Mouse (Mus musculus) erythroblast, embryonic 14.5 days (primary cell): ENCODE results near the gene Gja4. TPM values are rescaled to one million over a fixed set of nuclear protein-coding genes. Genes with fewer than 3 reads are reported as not detected.

Experiments used
- H3K27me3 ChIP-seq: 2 replicates; pipeline ENCODE4 v1.6.1; 2012; ENCODE audit warnings: inconsistent platforms; ENCODE audit not compliant: control insufficient read depth
- H3K36me3 ChIP-seq: 2 replicates; pipeline ENCODE4 v1.6.1; 2012; ENCODE audit warnings: mild to moderate bottlenecking, inconsistent platforms; ENCODE audit not compliant: control insufficient read depth
- H3K4me1 ChIP-seq: 2 replicates; pipeline ENCODE4 v1.6.1; 2012; ENCODE audit warnings: inconsistent platforms; ENCODE audit not compliant: control insufficient read depth
- H3K4me3 ChIP-seq: replicated peaks from 2 replicates; pipeline ENCODE3; 2012; ENCODE audit warnings: moderate library complexity, mild to moderate bottlenecking, inconsistent platforms
- H3K9me3 ChIP-seq: 2 replicates; pipeline ENCODE4 v1.6.1; 2012; ENCODE audit warnings: low read length, inconsistent platforms, mixed read lengths; ENCODE audit not compliant: control insufficient read depth
- GATA1 ChIP-seq: IDR thresholded peaks from 2 replicates; pipeline ENCODE4 v1.6.1; 2012; ENCODE audit warnings: low read length, inconsistent platforms, mixed read lengths
- TAL1 ChIP-seq: IDR thresholded peaks from 3 replicates; pipeline ENCODE4 v1.6.1; 2012; ENCODE audit warnings: low read length, inconsistent platforms, mixed read lengths
- polyA plus RNA-seq: library from polyadenylated mRNA; stranded (reverse); fragments of >175 nt; gene quantifications from 2 replicates; pipeline ENCODE4 v1.2.3, GENCODE M21; 2012

Gja4 gene
- polyA plus RNA-seq, 1 experiment: not detected

DNA sequence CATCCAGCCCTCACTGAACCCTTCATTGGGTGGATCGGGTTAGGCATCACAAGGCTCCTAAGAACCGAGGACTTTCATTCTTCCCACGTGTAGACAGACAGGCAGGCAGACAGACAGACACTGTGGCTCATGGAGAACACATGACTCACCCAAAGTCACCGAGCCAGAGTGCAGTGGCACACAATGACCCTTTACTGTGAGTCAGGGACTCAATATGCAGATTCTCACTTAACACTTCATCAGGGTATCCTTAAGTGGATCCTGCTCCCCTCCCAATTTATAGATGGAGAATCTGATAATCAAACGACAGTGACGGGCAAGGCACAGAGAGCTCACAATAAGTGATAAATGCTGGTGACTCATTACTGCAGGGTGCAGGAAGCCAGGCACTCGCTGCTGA lies 13.4 kb upstream of the Gja4 start:
- no peak for TF ChIP-seq TAL1
- no peak for TF ChIP-seq GATA1
- H3K4me1 ChIP-seq: no peaks in the 10 kb centered on the region
- no peaks in the 10 kb centered on the region for H3K36me3 ChIP-seq
- no peak overlapping the region for H3K4me3 ChIP-seq
- no peaks in the 10 kb centered on the region for H3K9me3 ChIP-seq
- peaks cover 42% of the 10 kb centered on the region for H3K27me3 ChIP-seq

- Histone ChIP-seq H3K27me3 (peaks cover 24% of the 10 kb centered on the region), H3K9me3 (no peaks in the 10 kb centered on the region), H3K4me1 (no peaks in the 10 kb centered on the region), H3K4me3 (no peak overlapping the region), H3K36me3 (no peaks in the 10 kb centered on the region)
- TF ChIP-seq TAL1 (no peak), GATA1 (no peak)
These were observed 11.4 kb upstream of the Gja4 start for GRCm38 (mm10) chr4:127325276-127325675.

DNA sequence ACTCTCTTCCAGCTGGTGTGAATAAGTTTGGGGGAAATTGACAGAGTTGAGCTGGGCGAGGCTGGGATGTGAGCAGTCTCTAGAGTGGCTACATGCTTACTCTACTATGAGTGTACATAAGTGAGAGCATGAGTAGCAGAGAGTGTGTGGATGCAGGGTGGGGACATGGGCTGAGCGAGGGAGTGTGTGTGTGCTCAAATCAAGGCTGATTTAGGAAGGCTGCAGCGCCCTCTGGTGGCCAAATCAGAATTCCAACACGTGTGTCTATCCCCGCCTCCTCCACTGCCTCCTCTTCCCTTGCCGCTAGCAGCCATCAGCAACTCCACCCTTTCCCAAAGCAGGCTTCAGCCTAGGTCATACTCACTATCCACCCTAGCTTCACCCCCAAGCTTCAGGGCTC lies 10.9 kb upstream of the Gja4 start:
- Histone ChIP-seq H3K4me3 (no peak overlapping the region), H3K36me3 (no peaks in the 10 kb centered on the region), H3K27me3 (peaks cover 18% of the 10 kb centered on the region), H3K9me3 (no peaks in the 10 kb centered on the region), H3K4me1 (no peaks in the 10 kb centered on the region)
- TF ChIP-seq GATA1 (no peak), TAL1 (no peak)

DNA sequence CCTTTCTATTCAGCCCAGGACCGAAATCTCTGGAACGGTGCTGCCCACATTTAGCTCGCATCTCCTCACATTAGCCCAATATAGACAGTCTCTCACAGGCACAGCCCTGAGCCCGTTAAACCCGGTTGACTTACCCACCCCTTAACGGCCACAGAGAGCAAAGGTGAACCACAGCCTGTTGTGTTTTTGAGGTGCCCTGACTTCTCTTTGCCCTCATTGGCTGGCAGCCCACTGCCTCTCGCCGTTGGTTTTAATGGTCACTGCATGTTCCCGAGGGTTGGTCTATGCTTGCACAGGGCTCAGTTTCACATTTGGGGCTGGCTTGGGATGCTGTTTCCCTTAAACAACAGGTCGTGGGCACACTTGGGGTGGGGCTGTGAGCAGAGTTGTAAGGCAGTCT lies 10.5 kb upstream of the Gja4 start:
- Histone ChIP-seq H3K36me3 (no peaks in the 10 kb centered on the region), H3K9me3 (no peaks in the 10 kb centered on the region), H3K4me3 (no peak overlapping the region), H3K27me3 (peaks cover 14% of the 10 kb centered on the region), H3K4me1 (no peaks in the 10 kb centered on the region)
- no peak for TF ChIP-seq GATA1
- TF ChIP-seq TAL1: no peak

DNA sequence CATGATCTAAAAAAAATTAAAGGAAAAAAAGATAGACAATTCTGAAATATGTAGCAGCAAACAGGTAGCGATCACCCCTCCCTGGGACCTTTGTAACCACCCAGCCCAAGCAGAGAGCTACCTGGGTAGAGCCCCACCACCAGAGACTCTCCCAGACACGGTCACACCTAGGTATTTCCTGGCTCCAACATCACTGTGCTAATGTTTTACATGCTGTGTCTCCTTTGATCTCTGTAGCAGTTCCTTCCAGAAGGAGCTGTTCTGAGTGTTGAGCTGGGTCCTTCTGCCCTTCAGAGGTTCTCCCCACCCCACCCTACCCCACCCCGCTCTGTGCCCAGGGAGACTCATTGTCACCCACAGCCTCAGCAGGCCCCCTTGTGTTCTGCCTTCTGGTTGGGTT lies 9.8 kb upstream of the Gja4 start:
- Histone ChIP-seq H3K9me3 (no peaks in the 10 kb centered on the region), H3K4me3 (no peak overlapping the region), H3K27me3 (peaks cover 10% of the 10 kb centered on the region), H3K36me3 (no peaks in the 10 kb centered on the region), H3K4me1 (no peaks in the 10 kb centered on the region)
- TF ChIP-seq GATA1 (no peak), TAL1 (no peak)

GRCm38 (mm10) chr4:127319613-127320012 lies 5.8 kb upstream of the Gja4 start:
- Histone ChIP-seq H3K9me3 (no peaks in the 10 kb centered on the region), H3K27me3 (no peaks in the 10 kb centered on the region), H3K4me1 (no peaks in the 10 kb centered on the region), H3K36me3 (no peaks in the 10 kb centered on the region), H3K4me3 (no peak overlapping the region)
- no peak for TF ChIP-seq TAL1
- no peak for TF ChIP-seq GATA1

GRCm38 (mm10) chr4:127317143-127317542 lies 3.3 kb upstream of the Gja4 start:
- no peak for TF ChIP-seq GATA1
- TF ChIP-seq TAL1: no peak
- peaks cover 18% of the 10 kb centered on the region for H3K27me3 ChIP-seq
- no peak overlapping the region for H3K4me3 ChIP-seq
- H3K36me3 ChIP-seq: no peaks in the 10 kb centered on the region
- peaks cover 3% of the 10 kb centered on the region for H3K4me1 ChIP-seq
- no peaks in the 10 kb centered on the region for H3K9me3 ChIP-seq

GRCm38 (mm10) chr4:127315753-127316152 lies 1.9 kb upstream of the Gja4 start:
- Histone ChIP-seq H3K4me3 (no peak overlapping the region), H3K4me1 (peaks cover 3% of the 10 kb centered on the region), H3K36me3 (no peaks in the 10 kb centered on the region), H3K27me3 (peaks cover 24% of the 10 kb centered on the region), H3K9me3 (no peaks in the 10 kb centered on the region)
- TF ChIP-seq GATA1 (no peak), TAL1 (no peak)

GRCm38 (mm10) chr4:127314585-127314984 lies 746 bp upstream of the Gja4 start:
- Histone ChIP-seq H3K9me3 (no peaks in the 10 kb centered on the region), H3K4me1 (peaks cover 3% of the 10 kb centered on the region), H3K4me3 (no peak overlapping the region), H3K27me3 (peaks cover 24% of the 10 kb centered on the region), H3K36me3 (no peaks in the 10 kb centered on the region)
- TF ChIP-seq TAL1 (no peak), GATA1 (no peak)

GRCm38 (mm10) chr4:127312349-127312748 lies 1.5 kb downstream of the Gja4 start:
- Histone ChIP-seq H3K4me3 (no peak overlapping the region), H3K4me1 (peaks cover 3% of the 10 kb centered on the region), H3K27me3 (peaks cover 24% of the 10 kb centered on the region), H3K9me3 (no peaks in the 10 kb centered on the region), H3K36me3 (no peaks in the 10 kb centered on the region)
- TF ChIP-seq GATA1: no peak
- no peak for TF ChIP-seq TAL1
